Mouse (Mus musculus) bone marrow macrophage, adult 2 months (primary cell): ENCODE measurements around the gene Tor4a. TPM values are rescaled to one million over a fixed set of nuclear protein-coding genes. Genes with fewer than 3 reads are reported as not detected.
A peak's percentile ranks its signal among the peaks of the same experiment; 100 is the strongest.

Source experiments
- H3K27ac ChIP-seq: 2 replicates; pipeline ENCODE4 v1.5.1; 2012; ENCODE audit warnings: low read depth, low read length; ENCODE audit not compliant: insufficient read depth
- H3K4me1 ChIP-seq: 2 replicates; pipeline ENCODE4 v1.6.1; 2012; ENCODE audit warnings: low read length; ENCODE audit not compliant: control insufficient read depth, insufficient read depth
- H3K4me3 ChIP-seq: 2 replicates; pipeline ENCODE4 v1.5.1; 2012; ENCODE audit warnings: mild to moderate bottlenecking, low read length, moderate library complexity; ENCODE audit not compliant: insufficient read depth
- CTCF ChIP-seq: IDR thresholded peaks from 2 replicates; pipeline ENCODE4 v1.5.1; 2012; ENCODE audit warnings: low read depth, mild to moderate bottlenecking, low read length, moderate library complexity
- POLR2A ChIP-seq: IDR thresholded peaks from 2 replicates; pipeline ENCODE4 v1.6.1; 2012; ENCODE audit warnings: mild to moderate bottlenecking, low read depth, low read length, borderline replicate concordance
- polyA plus RNA-seq: library from polyadenylated mRNA; stranded (reverse); fragments of >200 nt; gene quantifications from 2 replicates; pipeline ENCODE4 v1.2.4, GENCODE M21; 2012; ENCODE audit not compliant: missing spikeins, insufficient read depth, insufficient read length

Tor4a gene
- polyA plus RNA-seq, result 72.2 and 73.2 TPM in 2 replicates

GRCm38 (mm10) chr2:25196172-25196954 is at the start of gene Tor4a:
Gene Tor4a (minus strand): TSS chr2:25196886.
- TF ChIP-seq CTCF, result no peak
- TF ChIP-seq POLR2A, result no peak
- Histone ChIP-seq H3K27ac (peak within 1 kb of the TSS; percentile 87), H3K4me1 (peaks cover 21% of the 10 kb centered on the region), H3K4me3 (peak within 1 kb of the TSS; percentile 76)

DNA sequence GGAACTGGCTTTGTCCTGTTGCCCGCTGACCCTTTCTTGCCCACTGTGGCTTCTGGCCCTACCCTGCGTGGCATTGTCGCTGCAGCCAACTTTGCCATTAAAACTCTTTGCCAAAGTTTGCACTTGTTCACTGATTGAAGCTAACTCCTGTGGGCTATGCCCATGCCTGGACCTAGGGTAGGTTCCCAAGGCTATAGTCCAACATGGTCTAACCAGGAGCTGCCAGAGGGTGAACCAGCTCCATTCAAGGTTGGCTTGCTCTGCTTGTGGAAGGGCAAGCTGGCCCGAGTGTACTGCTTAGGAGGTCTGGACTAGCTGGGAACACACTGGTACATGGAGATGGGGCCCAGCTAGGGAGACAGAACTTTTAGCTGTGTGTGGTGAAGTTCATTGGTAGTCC is 47.5 kb upstream of the Tor4a start:
- H3K4me3 ChIP-seq, result no peak overlapping the region
- peaks cover 13% of the 10 kb centered on the region; the same call in 1 of the 2 replicates for H3K4me1 ChIP-seq
- no peak for TF ChIP-seq POLR2A
- TF ChIP-seq CTCF, result no peak
- H3K27ac ChIP-seq, result no peak overlapping the region

DNA sequence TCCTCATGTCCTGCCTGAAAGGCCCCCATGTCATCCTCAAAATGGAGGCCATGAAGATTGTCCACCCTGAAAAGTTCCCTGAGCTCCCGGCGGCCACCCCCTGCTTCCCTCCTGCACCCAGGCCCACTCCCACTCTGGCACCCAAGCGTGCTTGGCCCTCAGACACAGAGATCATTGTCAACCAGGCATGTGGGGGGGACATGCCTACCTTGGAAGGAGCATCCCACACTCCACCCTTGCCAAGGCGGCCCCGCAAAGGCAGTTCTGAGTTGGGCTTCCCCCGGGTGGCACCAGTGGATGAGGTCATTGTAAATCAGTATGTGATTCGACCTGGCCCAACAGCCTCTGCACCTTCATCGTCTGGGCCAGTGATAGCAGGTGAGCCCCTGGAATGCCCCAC is 46.7 kb upstream of the Tor4a start:
- peaks cover 13% of the 10 kb centered on the region; the same call in 1 of the 2 replicates for H3K4me1 ChIP-seq
- no peak overlapping the region for H3K4me3 ChIP-seq
- H3K27ac ChIP-seq, result no peak overlapping the region
- TF ChIP-seq POLR2A (no peak), CTCF (no peak)

GRCm38 (mm10) chr2:25242101-25242506 is 45.4 kb upstream of the Tor4a start, which contains the start of the genes Rnf208 and Cysrt1:
Gene Rnf208 (plus strand): TSS chr2:25242255.
Gene Cysrt1 (minus strand): TSS chr2:25242452.
- H3K4me1 ChIP-seq, result peaks cover 13% of the 10 kb centered on the region; the same call in 1 of the 2 replicates
- TF ChIP-seq CTCF (no peak), POLR2A (no peak)
- no peak within 1 kb of the TSS for H3K27ac ChIP-seq
- H3K4me3 ChIP-seq, result peak within 1 kb of the TSS; percentile 43

DNA sequence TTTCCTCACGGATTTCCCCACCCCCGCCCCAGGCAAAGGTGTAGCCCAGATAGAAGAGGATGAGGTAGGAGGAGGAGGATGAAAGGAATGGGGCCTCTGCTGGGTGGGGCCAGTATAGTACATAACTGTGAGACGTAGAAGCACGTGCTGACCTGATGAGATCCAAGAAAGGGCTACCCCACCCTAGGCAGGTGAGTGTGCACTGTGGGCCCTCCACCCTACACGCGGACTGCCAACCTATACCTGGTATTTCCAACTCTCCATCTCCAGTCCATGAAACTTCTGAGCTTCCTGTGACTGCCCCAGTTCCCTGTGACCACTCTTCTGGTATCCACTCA is 44.7 kb upstream of the Tor4a start:
- Histone ChIP-seq H3K27ac (no peak overlapping the region), H3K4me1 (peaks cover 13% of the 10 kb centered on the region; the same call in 1 of the 2 replicates), H3K4me3 (peak overlapping the region; percentile 43)
- TF ChIP-seq CTCF, result no peak
- TF ChIP-seq POLR2A, result no peak

- Histone ChIP-seq H3K4me1 (peaks cover 13% of the 10 kb centered on the region; the same call in 1 of the 2 replicates), H3K4me3 (peak overlapping the region; percentile 43), H3K27ac (no peak overlapping the region)
- TF ChIP-seq POLR2A (no peak), CTCF (no peak)
These were observed 44.2 kb upstream of the Tor4a start for GRCm38 (mm10) chr2:25240723-25241437.

DNA sequence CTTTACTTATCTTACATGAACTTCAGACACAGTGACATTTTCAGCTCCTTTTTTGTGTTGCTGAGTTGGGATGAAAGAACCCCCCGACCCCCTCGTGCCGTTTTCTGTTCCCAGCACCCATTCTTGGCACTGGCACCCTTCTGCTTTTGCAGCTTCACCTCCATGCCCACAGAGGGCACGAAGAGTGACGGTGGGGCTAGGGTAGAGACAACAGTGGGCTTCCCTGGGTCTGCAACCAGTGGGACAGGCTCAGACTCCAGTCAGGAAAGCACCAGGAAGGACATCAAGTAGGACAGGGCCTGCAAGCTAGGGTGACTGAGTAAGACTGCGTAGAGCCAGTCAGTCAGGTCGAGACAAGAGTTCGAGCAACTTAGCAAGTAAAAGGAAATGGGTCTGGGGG is 43.6 kb upstream of the Tor4a start:
- no peak for TF ChIP-seq CTCF
- no peak for TF ChIP-seq POLR2A
- Histone ChIP-seq H3K27ac (no peak overlapping the region), H3K4me3 (peak overlapping the region; percentile 43), H3K4me1 (peaks cover 13% of the 10 kb centered on the region; the same call in 1 of the 2 replicates)

DNA sequence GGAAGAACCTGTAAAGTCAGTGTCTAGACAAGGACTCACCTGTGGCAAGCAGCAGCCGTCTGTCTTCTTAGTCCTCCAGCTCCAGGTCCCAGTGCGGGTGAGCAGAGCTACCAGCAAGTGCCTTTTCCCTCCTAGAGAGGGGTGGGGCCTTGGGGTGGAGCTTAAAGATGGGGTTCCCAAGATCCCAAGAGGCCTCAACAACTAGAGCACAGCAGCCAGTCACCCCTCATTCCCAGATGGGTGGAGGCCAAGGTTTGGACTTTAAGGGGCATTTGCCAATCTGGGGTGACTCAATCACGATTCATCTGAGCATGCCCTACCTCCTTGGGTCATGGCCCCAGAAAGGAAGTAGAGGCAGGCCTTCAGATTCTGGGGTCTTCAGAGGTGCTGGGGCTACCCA is 43.1 kb upstream of the Tor4a start:
- TF ChIP-seq CTCF, result 0 out of 2 replicates have a peak, but pooled peaks have one; percentile 12
- no peak for TF ChIP-seq POLR2A
- Histone ChIP-seq H3K4me1 (peaks cover 13% of the 10 kb centered on the region; the same call in 1 of the 2 replicates), H3K4me3 (no peak overlapping the region)

GRCm38 (mm10) chr2:25238106-25238505 is 41.4 kb upstream of the Tor4a start:
- Histone ChIP-seq H3K4me1 (peaks cover 13% of the 10 kb centered on the region; the same call in 1 of the 2 replicates), H3K27ac (no peak overlapping the region), H3K4me3 (no peak overlapping the region)
- TF ChIP-seq POLR2A (no peak), CTCF (no peak)

More for the DNA sequence above, 43.1 kb upstream of the Tor4a start:
- H3K27ac ChIP-seq, result no peak overlapping the region

DNA sequence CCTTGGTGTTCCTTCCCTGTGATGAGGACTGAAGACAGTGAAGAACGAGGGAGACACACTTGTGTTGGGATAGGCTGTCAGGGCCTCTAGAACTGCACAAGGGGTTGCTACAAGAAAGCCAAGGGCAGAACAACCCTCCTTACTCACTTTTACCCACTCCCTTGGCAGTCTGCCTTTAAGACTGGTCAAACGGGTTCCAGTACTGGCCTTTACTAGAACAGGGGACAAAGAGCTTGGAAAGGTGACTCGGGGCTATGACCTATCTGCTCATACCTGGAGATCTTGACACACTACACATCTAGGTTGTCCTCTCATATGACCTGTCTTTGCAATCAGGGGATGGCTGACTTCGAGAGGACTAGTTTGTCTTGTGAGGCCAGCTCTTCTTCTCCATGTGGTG is 40.8 kb upstream of the Tor4a start:
- no peak overlapping the region for H3K4me3 ChIP-seq
- TF ChIP-seq CTCF (no peak), POLR2A (no peak)
- no peak overlapping the region for H3K27ac ChIP-seq
- H3K4me1 ChIP-seq, result peaks cover 13% of the 10 kb centered on the region; the same call in 1 of the 2 replicates
